Mouse (Mus musculus): ENCODE measurements around the gene H2-D1.
"Not testable (repeated sequence)": the region's sequence is repeated elsewhere in the genome, so short reads cannot be mapped to it uniquely, and the experiment has no call there.

Gene H2-D1

GRCm38 (mm10) chr17:35262664-35263522, at the start of gene H2-D1:
TSS of gene H2-D1 (plus strand) at chr17:35262730.
- DNase-seq (ENCODE audit: low read depth): peak; percentile 99

GRCm38 (mm10) chr17:35213071-35213470, 49.5 kb upstream of the H2-D1 start:
- DNase-seq (ENCODE audit: low read depth): no peak

DNA sequence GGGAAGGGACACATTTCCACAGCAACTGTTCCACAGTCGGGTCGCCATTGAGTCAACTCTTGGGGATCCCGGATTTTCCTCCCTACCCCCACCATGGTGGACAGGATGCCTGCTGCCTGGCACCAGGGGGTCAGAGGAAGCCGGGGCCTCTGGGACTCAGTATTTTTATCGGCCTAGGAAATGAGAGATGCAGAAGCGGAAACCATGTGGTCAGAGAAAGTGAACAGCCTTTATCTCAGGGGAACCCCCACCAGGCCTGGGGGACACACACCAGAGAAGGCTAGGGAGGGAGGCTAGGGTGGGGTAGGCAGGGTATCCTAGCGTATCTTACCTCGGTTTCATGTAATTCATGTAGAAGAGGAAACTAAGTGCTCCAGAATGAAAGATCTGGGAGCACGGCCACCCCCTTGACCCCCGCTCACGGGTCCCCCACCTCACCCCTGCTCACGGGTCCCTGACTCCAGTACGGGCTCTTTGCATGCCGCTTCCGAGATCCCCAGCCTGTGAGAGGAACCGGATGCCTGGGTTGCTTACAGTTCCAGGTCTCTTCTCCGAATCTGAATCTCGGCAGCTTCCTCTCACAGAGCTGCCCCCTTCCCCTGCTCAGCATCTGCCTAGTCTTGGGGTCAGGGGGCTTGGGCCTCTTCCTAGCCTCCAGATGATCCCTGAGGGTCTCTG, 43.9 kb upstream of the H2-D1 start:
- peak; percentile 85 for DNase-seq (ENCODE audit: low read depth)

DNA sequence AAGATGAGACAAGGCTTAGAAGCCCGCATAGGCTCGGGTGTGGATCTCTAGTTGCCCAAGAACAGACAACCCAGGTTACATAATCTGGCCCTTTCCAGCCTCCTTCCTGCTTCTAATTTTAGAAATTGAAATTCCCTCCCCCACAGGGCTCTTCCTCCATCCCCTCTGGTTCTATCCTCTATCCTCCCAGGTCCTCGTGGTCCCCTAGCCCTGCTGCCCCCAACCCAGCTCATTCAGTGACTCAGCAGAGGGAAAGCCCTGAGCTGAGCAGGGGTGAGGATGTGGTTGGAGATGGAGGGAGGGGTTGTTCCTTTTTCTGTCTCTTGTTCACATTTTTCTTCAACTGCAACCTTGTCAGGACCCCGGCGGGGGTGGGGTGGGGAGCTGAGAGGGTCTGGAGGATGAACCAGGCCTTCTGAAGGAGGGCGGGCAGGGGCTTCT, 42.9 kb upstream of the H2-D1 start:
- DNase-seq (ENCODE audit: low read depth): peak; percentile 88

- no peak for DNase-seq (ENCODE audit: low read depth)
Measured at GRCm38 (mm10) chr17:35220156-35220952, 42.2 kb upstream of the H2-D1 start, which contains the start of gene Gm16181. TSS of gene Gm16181 (plus strand) at chr17:35220834.

GRCm38 (mm10) chr17:35222299-35222698, 40.2 kb upstream of the H2-D1 start:
- DNase-seq (ENCODE audit: low read depth): peak; percentile 59

DNA sequence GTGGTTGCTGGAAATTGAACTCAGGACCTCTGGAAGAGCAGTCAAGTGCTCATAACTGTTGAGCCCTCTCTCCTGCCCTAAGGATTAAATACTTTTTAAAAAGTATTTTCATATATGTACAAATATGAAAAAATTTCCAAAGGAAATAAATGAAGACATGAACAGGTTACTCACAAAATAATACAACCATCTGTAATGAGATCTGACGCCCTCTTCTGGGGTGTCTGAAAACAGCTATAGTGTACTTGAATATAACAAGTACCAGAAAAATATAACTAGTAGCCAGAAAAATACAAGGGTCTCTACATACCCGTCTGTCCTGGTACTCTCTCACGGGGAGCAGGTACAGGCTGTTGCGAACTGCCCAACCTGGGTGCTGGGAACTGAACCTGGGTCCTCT, 37.9 kb upstream of the H2-D1 start:
- no peak for DNase-seq (ENCODE audit: low read depth)

- no peak for DNase-seq (ENCODE audit: low read depth)
Measured at GRCm38 (mm10) chr17:35225456-35225855, 37.1 kb upstream of the H2-D1 start.

GRCm38 (mm10) chr17:35226561-35227046, 35.9 kb upstream of the H2-D1 start:
- peak; percentile 73 for DNase-seq (ENCODE audit: low read depth)

DNA sequence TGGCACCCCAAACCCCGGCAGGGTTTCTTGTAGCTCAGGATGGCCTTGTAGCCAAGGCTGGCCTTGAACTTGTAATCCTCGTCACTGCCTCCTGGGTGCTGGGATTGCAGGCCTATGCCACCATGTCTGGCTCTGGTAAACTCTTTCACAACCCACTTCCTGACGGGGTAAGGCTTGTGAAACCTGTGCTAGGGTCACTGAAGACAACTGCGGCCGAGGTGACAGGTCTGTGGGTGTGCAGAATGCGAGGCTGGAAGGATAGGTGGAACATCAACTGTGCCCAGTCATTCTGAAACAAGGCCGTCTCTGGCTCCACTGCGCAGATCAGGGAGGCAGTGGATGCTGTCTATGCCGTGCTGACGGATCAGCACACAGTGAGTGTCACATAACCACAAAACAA, 31.5 kb upstream of the H2-D1 start:
- peak; percentile 91 for DNase-seq (ENCODE audit: low read depth)

GRCm38 (mm10) chr17:35232043-35232442, 30.5 kb upstream of the H2-D1 start:
- DNase-seq (ENCODE audit: low read depth): peak; percentile 94

DNA sequence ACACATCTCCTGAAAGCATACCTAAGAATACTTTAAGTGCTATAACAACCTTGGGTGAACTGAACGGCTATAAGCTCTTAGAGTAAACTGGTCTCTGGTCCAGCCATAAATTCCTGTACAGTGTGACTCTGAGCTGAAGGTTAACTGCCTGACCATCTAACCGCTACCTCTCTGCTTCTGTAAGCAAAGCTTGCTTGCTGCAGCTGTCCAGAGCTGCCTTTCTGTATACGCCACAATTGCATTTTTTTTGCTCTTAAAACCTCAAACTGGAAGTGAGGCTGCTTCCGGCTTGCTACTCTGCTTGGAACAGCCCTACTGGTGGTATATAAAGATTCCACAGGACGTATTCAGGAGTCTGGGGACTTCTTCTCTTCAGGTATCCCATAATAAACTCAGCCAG, 29.9 kb upstream of the H2-D1 start:
- DNase-seq (ENCODE audit: low read depth): peak; percentile 84

DNA sequence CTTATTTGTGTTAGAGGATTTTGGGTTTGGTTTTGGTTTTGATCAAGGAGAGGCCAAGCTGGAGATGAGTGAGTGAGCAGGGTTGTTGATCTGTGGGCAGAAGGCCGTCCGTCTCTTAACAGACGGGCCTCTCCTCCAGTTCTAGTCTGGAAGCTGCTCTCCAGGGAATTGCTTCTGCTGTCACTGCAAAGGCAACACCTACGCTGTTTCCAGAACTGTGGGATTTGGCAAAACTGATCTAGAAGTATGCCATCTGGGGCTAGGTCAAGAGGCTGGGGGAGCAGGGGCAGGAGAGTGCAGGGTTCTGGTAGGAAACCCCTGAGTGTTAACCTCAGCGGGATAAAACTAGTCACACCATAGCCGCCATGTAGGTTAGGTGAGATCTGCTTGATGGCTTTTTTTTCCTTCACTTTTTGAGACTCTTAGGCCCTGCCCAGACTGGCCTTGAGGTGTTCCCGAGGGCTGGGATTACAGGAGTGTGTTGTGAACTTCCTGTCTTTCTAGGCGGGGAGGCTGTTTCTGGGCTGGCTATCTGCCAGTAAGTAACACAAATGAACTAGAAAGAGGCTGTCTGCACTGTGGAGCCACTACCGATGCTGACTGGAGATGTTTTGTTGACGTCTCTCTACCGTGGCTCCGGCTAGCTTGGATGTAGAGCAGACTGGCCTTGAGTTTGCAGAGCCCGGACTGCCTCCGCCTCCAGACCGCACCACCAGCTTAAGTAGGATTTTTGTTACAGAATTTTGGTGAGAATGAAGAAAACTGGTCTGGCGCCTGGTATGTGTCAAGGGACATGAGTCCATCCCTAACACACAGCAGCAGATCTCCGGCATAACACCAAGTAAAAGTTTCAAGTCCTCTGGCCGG, 29.2 kb upstream of the H2-D1 start, which contains the start of gene Atp6v1g2:
Gene Atp6v1g2 (plus strand): TSS at position 547 of the 867 bp plus-strand sequence.
- peak; percentile 72 for DNase-seq (ENCODE audit: low read depth)

GRCm38 (mm10) chr17:35234090-35234489, 28.4 kb upstream of the H2-D1 start:
- DNase-seq (ENCODE audit: low read depth): not testable (repeated sequence)

- DNase-seq (ENCODE audit: low read depth): peak; percentile 71
Measured at GRCm38 (mm10) chr17:35234903-35235302, 27.6 kb upstream of the H2-D1 start.

DNA sequence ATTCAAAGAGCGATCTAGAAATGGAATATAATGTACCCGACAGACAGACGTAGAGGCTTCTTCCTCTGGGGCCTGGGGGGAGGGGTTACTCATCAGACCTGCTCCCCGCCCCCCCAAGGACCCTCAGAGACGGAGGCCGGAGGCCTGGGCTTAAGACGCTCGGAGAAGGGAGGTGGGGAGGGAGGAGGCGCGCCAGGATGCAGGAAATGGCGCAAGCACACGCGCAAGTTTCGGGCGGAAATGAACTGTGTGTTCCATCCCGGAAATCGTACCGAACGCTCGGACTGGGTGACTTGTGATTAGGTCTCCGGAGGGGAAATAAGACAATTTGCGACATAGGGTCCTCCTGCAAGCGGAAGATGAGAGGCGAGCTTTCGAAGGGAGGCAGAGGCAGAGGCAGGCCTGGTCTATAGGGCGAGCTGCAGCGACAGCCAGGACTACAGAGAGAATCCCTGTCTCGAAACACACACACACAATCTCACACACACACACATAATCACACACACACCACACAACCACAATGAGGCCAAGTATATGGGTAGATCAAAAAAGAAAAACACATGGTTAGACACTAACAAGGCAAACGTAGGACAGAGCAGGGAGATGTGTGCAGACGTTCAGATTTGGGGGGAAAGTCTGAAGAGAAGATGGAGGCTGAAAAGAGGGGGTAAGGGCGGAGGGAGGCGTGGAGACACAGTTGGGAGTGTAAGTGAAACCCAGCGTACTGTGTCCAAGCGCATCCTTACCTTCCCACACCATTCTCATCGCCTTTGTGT, 26.7 kb upstream of the H2-D1 start, which contains the start of gene Nfkbil1:
Gene Nfkbil1 (minus strand): TSS at position 179 of the 776 bp plus-strand sequence.
- peak; percentile 96 for DNase-seq (ENCODE audit: low read depth)

- peak; percentile 97 for DNase-seq (ENCODE audit: low read depth)
Measured at GRCm38 (mm10) chr17:35236390-35236746, 26.2 kb upstream of the H2-D1 start.

GRCm38 (mm10) chr17:35236996-35237395, 25.5 kb upstream of the H2-D1 start:
- no peak for DNase-seq (ENCODE audit: low read depth)

- DNase-seq (ENCODE audit: low read depth): no peak
Measured at GRCm38 (mm10) chr17:35237504-35237903, 25.0 kb upstream of the H2-D1 start.

- DNase-seq (ENCODE audit: low read depth): no peak
Measured at GRCm38 (mm10) chr17:35239700-35240099, 22.8 kb upstream of the H2-D1 start.

Data from induced T-regulatory cell, adult 2 months (primary cell).